Mouse (Mus musculus) midbrain, embryonic 14.5 days (tissue): ENCODE data around the gene Agtrap. TPM values are rescaled to one million over a fixed set of nuclear protein-coding genes. Genes with fewer than 3 reads are reported as not detected.
"Not testable (repeated sequence)": the region's sequence is repeated elsewhere in the genome, so short reads cannot be mapped to it uniquely, and the experiment has no call there.

Experiments used
- ATAC-seq: fragments of 200-750 bp; cut with Nextera tagmentation; 2 replicates; pipeline ENCODE4 v1.8.0; 2017; ENCODE audit warnings: moderate number of reproducible peaks, moderate library complexity; ENCODE audit not compliant: low FRiP score, low TSS enrichment
- DNase-seq: peaks from one replicate; pipeline ENCODE4 v3.0.0-alpha.2; 2015
- H3K27ac ChIP-seq: fragments of 300-500 bp; sonication (generic); replicated peaks from 2 replicates; pipeline ENCODE4 v1.5.1; 2014; ENCODE audit warnings: mild to moderate bottlenecking, low read depth, low read length, moderate library complexity
- H3K27me3 ChIP-seq: fragments of 300-500 bp; sonication (generic); 2 replicates; pipeline ENCODE4 v1.6.1; 2014; ENCODE audit warnings: low read length, control low read depth, mixed read lengths; ENCODE audit not compliant: control insufficient read depth, insufficient read depth
- H3K36me3 ChIP-seq: fragments of 300-500 bp; sonication (generic); 2 replicates; pipeline ENCODE4 v1.6.1; 2014; ENCODE audit warnings: low read length, control low read depth; ENCODE audit not compliant: control insufficient read depth, insufficient read depth
- H3K4me1 ChIP-seq: fragments of 300-500 bp; sonication (generic); 2 replicates; pipeline ENCODE4 v1.6.1; 2014; ENCODE audit warnings: mild to moderate bottlenecking, antibody characterized with exemption, low read length, control low read depth; ENCODE audit not compliant: control insufficient read depth, insufficient read depth
- H3K4me2 ChIP-seq: fragments of 300-500 bp; sonication (generic); 2 replicates; pipeline ENCODE4 v1.6.1; 2014; ENCODE audit warnings: mild to moderate bottlenecking, low read length, moderate library complexity
- H3K4me3 ChIP-seq: fragments of 300-500 bp; sonication (generic); replicated peaks from 2 replicates; pipeline ENCODE4 v1.5.1; 2014; ENCODE audit warnings: low read depth, low read length
- H3K9ac ChIP-seq: fragments of 300-500 bp; sonication (generic); replicated peaks from 2 replicates; pipeline ENCODE4 v1.6.1; 2014; ENCODE audit warnings: mild to moderate bottlenecking, low read length, moderate library complexity
- H3K9me3 ChIP-seq: fragments of 300-500 bp; sonication (generic); 2 replicates; pipeline ENCODE4 v1.6.1; 2016; ENCODE audit warnings: low read length, control low read depth, mixed read lengths; ENCODE audit not compliant: control insufficient read depth
- WGBS: fragments of 180-500 bp; shearing (Covaris S2); extraction: QIAGEN DNeasy Blood & Tissue Kit; methylation state at CpG from one replicate; pipeline ENCODE4 v1.1.7; 2014; 5-methylcytosine and 5-hydroxymethylcytosine counted together
- polyA plus RNA-seq: library from polyadenylated mRNA; unstranded; fragments of >200 nt; fragmentation: Nextera tagmentation; extraction: Ambion mirVana; gene quantifications from 2 replicates; pipeline ENCODE4 v1.2.1, GENCODE M21; 2014

Gene Agtrap
- polyA plus RNA-seq, 1 experiment from 2014 or later: 6.3 TPM

- Histone ChIP-seq H3K36me3 (peaks cover 96% of the 10 kb centered on the region), H3K27ac (no peak overlapping the region), H3K4me2 (no peak overlapping the region), H3K4me1 (no peaks in the 10 kb centered on the region), H3K4me3 (no peak overlapping the region), H3K9ac (no peak overlapping the region), H3K27me3 (no peaks in the 10 kb centered on the region), H3K9me3 (no peaks in the 10 kb centered on the region)
- DNase-seq (no peak), ATAC-seq (no peak)
- WGBS: 87% methylated on average over 2 of the region's 2 CpGs
These were observed 34.9 kb downstream of the Agtrap start for GRCm38 (mm10) chr4:148052976-148053375.

- Histone ChIP-seq H3K4me2 (no peak overlapping the region), H3K9ac (no peak overlapping the region), H3K4me3 (no peak overlapping the region), H3K4me1 (no peaks in the 10 kb centered on the region), H3K27ac (no peak overlapping the region), H3K9me3 (no peaks in the 10 kb centered on the region), H3K36me3 (peaks cover 91% of the 10 kb centered on the region), H3K27me3 (no peaks in the 10 kb centered on the region)
- ATAC-seq (no peak), DNase-seq (no peak)
- WGBS: 87% methylated on average over 11 of the region's 11 CpGs
These were observed 35.9 kb downstream of the Agtrap start for GRCm38 (mm10) chr4:148051886-148052285.

GRCm38 (mm10) chr4:148051046-148051776 lies 36.6 kb downstream of the Agtrap start:
- no peak overlapping the region for H3K27ac ChIP-seq
- peaks cover 85% of the 10 kb centered on the region for H3K36me3 ChIP-seq
- H3K4me1 ChIP-seq: no peaks in the 10 kb centered on the region
- no peak overlapping the region for H3K4me2 ChIP-seq
- H3K9me3 ChIP-seq: no peaks in the 10 kb centered on the region
- H3K4me3 ChIP-seq: no peak overlapping the region
- no peaks in the 10 kb centered on the region for H3K27me3 ChIP-seq
- H3K9ac ChIP-seq: no peak overlapping the region
- no peak for ATAC-seq
- WGBS: 98% methylated on average over 13 of the region's 13 CpGs
- no peak for DNase-seq

GRCm38 (mm10) chr4:148050396-148050914 lies 37.4 kb downstream of the Agtrap start:
- DNase-seq, H3K27ac ChIP-seq, H3K4me3 ChIP-seq, H3K4me2 ChIP-seq, H3K9ac ChIP-seq, H3K9me3 ChIP-seq, ATAC-seq, H3K4me1 ChIP-seq, H3K27me3 ChIP-seq: not testable (repeated sequence)
- WGBS: 95% methylated on average over 3 of the region's 3 CpGs
- H3K36me3 ChIP-seq: peaks cover 83% of the 10 kb centered on the region

GRCm38 (mm10) chr4:148046450-148047031 lies 41.3 kb downstream of the Agtrap start:
- DNase-seq: no peak
- Histone ChIP-seq H3K4me2 (no peak overlapping the region), H3K27ac (no peak overlapping the region), H3K4me1 (peaks cover 21% of the 10 kb centered on the region), H3K36me3 (peaks cover 64% of the 10 kb centered on the region), H3K9ac (no peak overlapping the region), H3K4me3 (no peak overlapping the region), H3K9me3 (no peaks in the 10 kb centered on the region), H3K27me3 (no peaks in the 10 kb centered on the region)
- no peak for ATAC-seq
- WGBS: 45% methylated on average over 4 of the region's 4 CpGs

- Histone ChIP-seq H3K4me2 (no peak overlapping the region), H3K4me3 (no peak overlapping the region), H3K9me3 (no peaks in the 10 kb centered on the region), H3K27me3 (no peaks in the 10 kb centered on the region), H3K9ac (no peak overlapping the region), H3K4me1 (peaks cover 42% of the 10 kb centered on the region), H3K27ac (no peak overlapping the region), H3K36me3 (peaks cover 42% of the 10 kb centered on the region)
- DNase-seq: no peak
- ATAC-seq: no peak
- WGBS: 94% methylated on average over 2 of the region's 2 CpGs
These were observed 43.7 kb downstream of the Agtrap start for GRCm38 (mm10) chr4:148044113-148044512.

GRCm38 (mm10) chr4:148043327-148043726 lies 44.5 kb downstream of the Agtrap start:
- H3K27me3 ChIP-seq, H3K27ac ChIP-seq, H3K9me3 ChIP-seq, DNase-seq, H3K4me3 ChIP-seq, H3K9ac ChIP-seq, ATAC-seq, H3K4me2 ChIP-seq: not testable (repeated sequence)
- Histone ChIP-seq H3K4me1 (peaks cover 42% of the 10 kb centered on the region), H3K36me3 (peaks cover 35% of the 10 kb centered on the region)
- WGBS: 85% methylated on average over 6 of the region's 8 CpGs

GRCm38 (mm10) chr4:148041611-148042191 lies 46.1 kb downstream of the Agtrap start:
- Histone ChIP-seq H3K27me3 (no peaks in the 10 kb centered on the region), H3K9ac (peak overlapping the region; percentile 62)

More at GRCm38 (mm10) chr4:148041611-148042191, 46.1 kb downstream of the Agtrap start:
- peak; percentile 13 for DNase-seq
- ATAC-seq: no peak
- 6% methylated on average over 16 of the region's 16 CpGs for WGBS
- Histone ChIP-seq H3K4me1 (peaks cover 51% of the 10 kb centered on the region), H3K36me3 (peaks cover 25% of the 10 kb centered on the region), H3K4me2 (peak overlapping the region; percentile 94), H3K4me3 (peak overlapping the region; percentile 46), H3K9me3 (no peaks in the 10 kb centered on the region), H3K27ac (peak overlapping the region; percentile 91)
